Mouse (Mus musculus) olfactory bulb, adult 2 months (tissue): ENCODE results near the gene Padi1.

Experiments
- CTCF ChIP-seq: fragments of 200-500 bp; IDR thresholded peaks from 2 replicates; pipeline ENCODE4 v1.5.1; 2012; ENCODE audit warnings: low read depth, mild to moderate bottlenecking, low read length, moderate library complexity; ENCODE audit not compliant: insufficient read depth
- POLR2A ChIP-seq: fragments of 200-500 bp; IDR thresholded peaks from 2 replicates; pipeline ENCODE4 v1.6.1; 2012; ENCODE audit warnings: mild to moderate bottlenecking, low read depth, low read length, moderate library complexity; ENCODE audit not compliant: insufficient read depth

DNA sequence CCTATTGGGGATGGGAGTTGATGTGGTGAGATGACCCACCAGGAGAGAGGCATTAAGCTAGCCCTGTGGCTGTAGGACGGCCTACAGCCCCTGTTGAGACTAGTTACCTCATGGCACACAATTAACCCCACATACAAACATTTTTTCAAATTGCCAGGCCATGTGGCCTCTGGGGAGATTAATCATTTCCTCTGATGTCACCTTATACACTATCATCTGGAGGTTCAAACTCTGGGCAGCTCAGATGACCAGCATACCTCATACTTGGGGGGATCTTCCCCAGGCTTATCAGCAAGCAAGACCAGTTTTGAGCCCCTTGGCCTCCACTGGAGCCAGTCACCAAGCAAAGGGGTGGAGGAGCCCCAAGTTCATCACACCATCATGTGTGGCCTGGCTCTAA, 2.7 kb downstream of the Padi1 start:
- TF ChIP-seq POLR2A (no peak), CTCF (no peak)
